In the genomic region with DNA sequence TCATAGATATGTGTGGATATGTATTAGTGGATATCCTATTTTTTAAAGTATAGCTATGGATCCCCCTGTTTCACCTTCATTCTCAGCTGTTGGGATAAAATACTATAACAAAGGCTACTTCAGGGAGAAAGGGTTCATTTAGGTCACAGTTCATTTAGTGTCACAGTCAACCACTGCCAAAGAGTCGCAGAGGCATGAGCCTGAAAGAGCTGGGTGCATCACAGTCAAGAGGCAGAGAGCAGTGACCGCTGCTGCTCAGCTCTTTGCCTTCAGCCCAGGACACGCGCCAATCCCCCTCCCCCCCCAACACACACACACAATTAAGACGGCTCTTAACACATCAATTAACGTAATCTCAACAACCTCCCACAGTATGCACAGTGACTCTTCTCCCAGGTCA, we compare ENCODE assay signal across 16 mouse cellular contexts.
"Had no signal": no experiment of that assay in that cellular context is flagged by ENCODE, and none has a peak within 500 bp of the region (broad histone marks: within the 10 kb centered on the region; RNA-seq: fewer than 3 reads in every experiment).

No protein-coding gene starts in this region.

- H3K36me3 ChIP-seq: neural tube, embryonic 12.5 days; neural tube, embryonic 13.5 days; neural tube, embryonic 15.5 days; stomach, embryonic 15.5 days had no signal

- H3K4me1 ChIP-seq: neural tube, embryonic 12.5 days; neural tube, embryonic 13.5 days; neural tube, embryonic 15.5 days; stomach, embryonic 15.5 days had no signal

- H3K4me2 ChIP-seq: neural tube, embryonic 12.5 days; neural tube, embryonic 13.5 days; neural tube, embryonic 15.5 days; stomach, embryonic 15.5 days had no signal

- DNase-seq: right cerebral cortex, adult 18-20 months; right cerebral cortex, postnatal 14 days; right cerebral cortex, postnatal 25 days; right cerebral cortex, postnatal 4 days; spleen, adult 18-20 months; thymus, adult 18-20 months; thymus, adult 2 months; thymus, postnatal 14 days; thymus, postnatal 25 days; thymus, postnatal 36 days; thymus, postnatal 4 days had no signal

- H3K27ac ChIP-seq: neural tube, embryonic 12.5 days; neural tube, embryonic 13.5 days; neural tube, embryonic 15.5 days; stomach, embryonic 15.5 days; stomach, postnatal 0 days had no signal

- H3K9ac ChIP-seq: neural tube, embryonic 12.5 days; neural tube, embryonic 13.5 days; neural tube, embryonic 15.5 days; stomach, embryonic 15.5 days had no signal

- H3K9me3 ChIP-seq: neural tube, embryonic 12.5 days; neural tube, embryonic 13.5 days; neural tube, embryonic 15.5 days; stomach, embryonic 15.5 days had no signal

- H3K4me3 ChIP-seq: neural tube, embryonic 12.5 days; neural tube, embryonic 13.5 days; neural tube, embryonic 15.5 days; stomach, embryonic 15.5 days had no signal

- H3K27me3 ChIP-seq: neural tube, embryonic 12.5 days; neural tube, embryonic 13.5 days; neural tube, embryonic 15.5 days; stomach, embryonic 15.5 days had no signal
